Mouse (Mus musculus) B cell, adult 2 months (primary cell): ENCODE measurements around the gene Abca12.

Experiments used
- DNase-seq, 2 experiments: peaks; one replicate each; pipeline ENCODE4 v3.0.0; 2022

The Abca12 gene

DNA sequence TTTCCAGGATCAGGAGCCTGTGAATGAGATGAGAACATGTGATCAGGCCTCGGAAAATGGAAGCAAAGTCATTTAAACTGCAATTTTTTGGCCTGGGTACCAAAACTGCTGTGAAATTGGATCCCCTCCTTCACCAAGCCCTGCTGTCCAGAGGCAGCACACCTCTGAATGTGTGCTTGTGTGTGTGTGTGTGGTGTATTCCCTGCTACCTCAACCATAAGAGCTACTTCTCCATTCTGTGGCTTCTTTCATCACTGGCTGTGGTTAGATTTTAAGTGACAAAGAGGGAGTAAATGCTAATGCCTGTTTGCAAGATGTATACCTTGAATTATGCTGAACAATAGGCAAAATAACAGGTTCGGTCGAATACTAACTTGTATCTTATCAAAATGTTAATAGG lies 84.4 kb downstream of the Abca12 start:
- no peak for DNase-seq

DNA sequence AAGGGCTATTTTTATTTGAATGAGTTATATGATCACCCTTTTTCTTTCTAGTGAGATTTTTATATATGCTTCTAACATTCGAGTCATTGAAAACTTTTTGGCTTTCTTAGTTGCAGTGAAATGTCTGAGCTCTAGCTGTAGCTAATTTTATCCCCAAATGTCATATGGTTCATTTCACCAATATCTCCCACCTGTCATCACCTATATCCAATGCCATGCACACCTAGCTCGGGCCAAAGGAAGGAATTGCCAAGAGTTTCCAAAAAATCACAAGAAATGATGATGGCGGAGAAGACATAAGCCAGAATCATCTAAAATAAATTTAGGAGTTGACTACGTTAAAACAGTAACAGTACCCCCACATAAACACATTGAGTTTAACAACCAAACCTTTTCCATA lies 102.5 kb downstream of the Abca12 start:
- DNase-seq: no peak

- no peak for DNase-seq
These were observed 104.1 kb downstream of the Abca12 start for GRCm38 (mm10) chr1:71310614-71311013.

DNA sequence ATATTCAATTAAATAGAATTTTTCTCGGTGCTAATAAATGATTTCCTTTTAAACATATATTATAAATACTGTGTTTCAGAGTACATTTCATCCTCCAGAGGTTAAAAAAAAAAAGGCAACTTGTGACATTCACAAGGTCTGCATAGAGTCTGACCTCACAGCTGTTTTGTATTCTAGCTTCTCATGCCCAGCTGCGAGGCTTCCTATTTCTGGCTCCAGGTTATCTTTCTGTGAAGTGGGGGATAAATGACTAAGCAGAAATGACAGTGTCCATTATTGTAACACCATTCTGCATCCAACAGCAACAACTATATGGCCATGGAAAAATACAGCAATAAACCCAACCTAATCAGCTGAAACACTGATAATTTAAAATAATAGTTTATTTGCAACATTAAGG lies 107.3 kb downstream of the Abca12 start:
- DNase-seq: no peak

GRCm38 (mm10) chr1:71306196-71306595 lies 108.5 kb downstream of the Abca12 start:
- DNase-seq: no peak

DNA sequence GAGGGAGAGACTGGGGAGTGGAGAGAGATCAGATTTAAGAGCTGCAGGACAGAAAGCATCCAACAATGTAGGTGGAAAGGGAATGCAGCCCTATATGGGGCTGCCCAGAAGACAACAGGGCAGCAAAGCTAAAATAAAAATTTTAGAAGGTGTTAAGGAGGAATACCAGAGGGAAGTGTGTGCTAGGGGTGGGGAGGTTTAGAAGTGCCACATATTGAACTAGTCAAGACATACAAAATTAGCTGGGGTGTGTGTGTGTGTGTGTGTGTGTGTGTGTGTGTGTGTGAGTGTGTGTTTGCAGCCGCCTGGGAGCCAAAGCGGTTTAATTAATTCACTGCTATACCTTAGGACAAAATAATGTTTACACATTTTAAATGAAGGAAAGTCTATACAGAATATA lies 110.1 kb downstream of the Abca12 start:
- DNase-seq: no peak

- DNase-seq: no peak
These were observed 117.7 kb downstream of the Abca12 start for GRCm38 (mm10) chr1:71297021-71297420.

DNA sequence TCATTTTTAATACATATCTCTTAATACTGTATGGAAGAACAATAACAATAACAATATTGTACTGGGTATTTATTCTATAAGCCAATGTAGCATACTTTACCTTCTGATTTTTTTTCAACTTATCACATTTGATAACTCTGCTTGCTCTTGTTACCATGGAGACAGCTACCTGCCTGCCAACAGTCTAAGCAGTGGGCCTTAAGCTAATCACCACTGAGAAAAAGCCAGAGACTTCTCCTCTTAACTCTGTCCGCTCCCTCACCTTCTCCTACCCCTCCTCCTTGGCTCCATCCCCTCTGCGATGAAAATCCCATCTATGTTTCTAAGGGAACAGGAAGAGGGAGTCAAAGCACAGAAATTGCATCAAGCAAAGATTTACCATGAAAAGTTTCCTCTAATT lies 118.1 kb downstream of the Abca12 start:
- no peak for DNase-seq

DNA sequence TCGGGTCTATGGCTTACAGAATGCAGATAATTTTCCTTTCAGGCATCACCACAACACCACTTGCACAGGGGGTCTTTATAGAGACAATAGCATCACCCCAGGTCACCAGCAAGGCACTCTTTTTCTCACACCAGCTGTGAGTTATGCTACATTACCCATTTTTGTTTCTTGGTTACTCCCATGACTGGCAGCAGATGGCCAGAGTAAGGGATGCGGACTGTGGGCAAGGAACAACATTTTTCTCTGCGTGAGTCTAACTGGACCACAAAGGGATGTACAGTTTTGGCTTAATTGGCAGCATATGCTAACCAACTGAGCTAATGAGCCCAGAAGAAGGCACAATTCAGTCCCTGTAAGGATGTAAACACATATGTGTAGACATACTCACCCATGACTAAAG lies 122.8 kb downstream of the Abca12 start:
- no peak for DNase-seq

- peak; percentile 61 to 71 for DNase-seq
These were observed 125.2 kb downstream of the Abca12 start for GRCm38 (mm10) chr1:71289511-71289910.

DNA sequence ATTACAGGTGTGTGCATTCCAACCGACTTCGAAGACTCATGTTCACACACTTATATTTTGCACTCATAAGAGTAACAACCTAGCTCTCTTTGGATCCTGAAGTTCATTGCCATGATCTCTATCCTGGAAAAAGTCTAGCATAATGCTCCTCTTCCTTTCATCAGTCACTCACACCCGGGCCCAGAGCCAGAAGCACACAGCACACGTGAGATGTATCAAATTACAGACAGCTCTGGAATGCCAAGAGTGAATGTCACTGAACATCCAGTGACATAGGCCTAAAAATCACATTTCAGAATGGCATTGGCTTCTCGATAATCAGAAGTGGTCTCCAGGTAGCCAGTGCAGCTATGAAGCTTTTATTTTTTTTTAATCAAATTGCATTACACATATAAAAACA lies 137.8 kb downstream of the Abca12 start:
- no peak for DNase-seq

DNA sequence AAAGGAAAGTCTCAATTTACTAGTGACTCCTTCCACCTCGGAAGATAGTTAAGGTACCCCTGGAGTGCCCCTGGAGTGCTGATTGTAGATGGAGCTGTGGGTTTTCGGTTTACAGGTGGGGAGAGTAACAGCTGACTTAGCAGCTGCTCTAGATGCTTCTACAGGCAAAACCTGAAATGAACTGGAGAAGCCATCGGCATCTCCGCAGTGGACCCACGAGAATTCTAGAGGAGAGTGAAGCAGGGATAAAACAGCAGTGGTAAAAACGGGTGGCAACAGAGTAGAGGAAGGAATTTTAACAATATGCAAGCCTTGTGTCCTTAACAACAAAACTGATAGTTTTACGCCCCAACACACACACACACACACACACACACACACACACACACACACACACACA lies 142.2 kb downstream of the Abca12 start:
- no peak for DNase-seq

GRCm38 (mm10) chr1:71272077-71272476 lies 142.6 kb downstream of the Abca12 start:
- DNase-seq: no peak

- DNase-seq: no peak
These were observed 144.6 kb downstream of the Abca12 start for GRCm38 (mm10) chr1:71270083-71270482.

DNA sequence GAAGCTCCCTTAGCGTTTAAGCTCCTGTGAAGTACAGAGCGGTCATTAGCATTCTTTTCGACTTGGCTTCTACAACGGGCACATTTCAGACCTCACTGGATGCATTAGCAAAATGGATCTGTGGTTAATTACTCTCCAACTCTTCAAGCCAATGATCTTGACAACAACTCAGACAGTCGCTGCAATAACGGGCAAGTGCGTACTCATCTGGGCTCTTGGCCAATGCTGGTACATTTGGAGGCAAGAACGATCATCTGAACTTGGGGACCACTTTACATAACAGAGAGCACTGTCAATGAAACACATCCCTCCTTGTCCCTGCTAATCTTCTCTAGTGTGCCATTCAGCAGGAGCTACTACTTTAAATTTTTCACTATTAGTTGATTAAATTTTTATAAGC lies 148.1 kb downstream of the Abca12 start:
- no peak for DNase-seq

- no peak for DNase-seq
These were observed 151.2 kb downstream of the Abca12 start for GRCm38 (mm10) chr1:71263532-71263931.

GRCm38 (mm10) chr1:71244647-71245046 lies 170.1 kb downstream of the Abca12 start:
- no peak for DNase-seq

DNA sequence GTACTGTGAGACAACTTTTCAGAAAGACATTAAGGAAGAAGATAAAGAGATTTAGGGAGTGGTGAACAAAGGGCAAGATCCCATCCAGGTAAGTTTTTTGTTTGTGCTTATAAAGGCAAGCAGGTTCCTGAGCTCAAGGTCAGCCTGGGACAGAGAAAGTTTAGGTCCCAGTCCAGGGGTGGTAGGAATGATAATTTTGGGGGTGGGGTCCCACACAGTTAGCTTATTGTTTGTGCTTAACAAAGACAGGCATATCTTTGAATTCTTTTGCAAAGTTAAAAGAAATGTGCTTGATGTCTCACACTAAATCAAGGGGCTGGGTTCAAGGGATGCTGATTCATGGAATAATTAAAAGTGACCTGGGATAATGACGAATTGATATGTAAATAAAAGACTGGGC lies 173.3 kb downstream of the Abca12 start:
- DNase-seq: no peak

- DNase-seq: no peak
These were observed 175.1 kb downstream of the Abca12 start for GRCm38 (mm10) chr1:71239586-71239985.

DNA sequence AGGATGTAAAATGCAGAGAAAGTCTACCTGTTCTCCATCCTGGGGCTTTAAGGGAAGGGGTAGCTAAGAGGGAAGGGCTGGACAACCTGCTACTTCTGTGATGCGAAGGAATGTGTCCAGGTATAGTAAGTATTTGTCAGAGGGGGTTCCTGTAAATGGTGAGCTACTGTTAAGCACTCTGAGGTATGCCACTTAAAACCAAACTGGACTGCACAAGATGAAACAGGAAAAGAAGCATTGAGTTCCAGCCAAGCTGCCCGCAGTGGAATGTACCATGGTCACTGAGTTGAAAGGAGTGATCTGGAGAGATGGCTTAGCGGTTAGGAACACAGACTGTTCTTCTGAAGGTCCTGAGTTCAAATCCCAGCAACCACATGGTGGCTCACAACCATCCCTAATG lies 179.4 kb downstream of the Abca12 start:
- no peak for DNase-seq

DNA sequence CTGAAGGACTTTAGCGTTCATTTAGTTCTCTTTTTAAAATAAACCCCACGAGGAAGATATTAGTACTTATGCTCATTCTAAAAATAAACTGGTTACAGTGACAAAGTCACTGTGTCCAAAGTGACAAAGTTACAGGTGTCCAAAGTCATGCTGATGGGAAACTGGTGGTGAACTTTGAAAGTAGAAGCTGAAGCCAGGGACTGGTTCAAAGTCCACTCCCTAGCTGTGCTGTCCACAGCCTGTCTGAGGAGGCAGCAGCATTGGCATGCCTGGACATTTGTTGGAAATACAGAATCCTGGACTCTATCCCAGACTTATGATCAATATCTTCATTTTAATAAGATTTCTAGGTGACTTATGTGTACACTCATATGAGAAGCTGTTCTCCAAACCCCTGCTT lies 183.5 kb downstream of the Abca12 start:
- no peak for DNase-seq

DNA sequence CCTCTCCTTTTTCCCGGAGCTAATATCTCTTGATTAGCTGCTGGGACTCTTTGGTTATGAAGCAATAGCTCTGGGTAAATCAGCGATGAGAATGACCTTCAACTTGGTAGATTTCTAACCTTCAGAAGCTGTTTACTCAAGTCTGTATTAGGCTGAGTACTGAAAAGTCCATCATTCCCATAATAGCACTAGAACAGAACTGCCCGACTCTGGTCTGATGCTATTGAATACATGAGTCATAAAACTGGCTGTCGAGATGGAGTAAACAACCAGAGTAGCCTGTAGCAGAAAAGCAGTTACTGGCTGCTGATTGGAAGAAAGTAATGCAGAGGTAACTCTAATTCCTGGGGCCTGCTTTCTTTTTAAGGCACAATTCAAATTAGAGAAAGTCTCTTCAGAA lies 211.1 kb downstream of the Abca12 start:
- DNase-seq: no peak

- no peak for DNase-seq
These were observed 218.5 kb downstream of the Abca12 start for GRCm38 (mm10) chr1:71196191-71196590.

DNA sequence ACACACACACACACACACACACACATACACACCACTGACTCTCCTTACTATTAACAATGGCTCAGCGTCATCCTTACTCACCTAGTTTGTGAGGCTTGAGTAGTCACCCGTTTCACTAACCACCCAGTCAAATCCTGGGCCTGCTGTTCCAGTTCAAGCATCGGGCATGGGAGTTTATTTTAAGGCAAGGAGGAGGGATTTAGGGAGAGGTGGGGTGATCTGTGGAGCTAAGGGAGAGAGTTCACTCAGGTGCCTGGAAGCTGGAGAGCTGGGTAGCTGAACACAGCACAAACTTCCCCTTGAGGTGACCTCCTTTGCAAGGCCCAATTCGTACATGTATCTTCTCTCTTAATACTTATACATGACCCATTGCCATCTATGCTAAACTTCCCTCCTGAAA lies 219.4 kb downstream of the Abca12 start:
- DNase-seq: no peak

DNA sequence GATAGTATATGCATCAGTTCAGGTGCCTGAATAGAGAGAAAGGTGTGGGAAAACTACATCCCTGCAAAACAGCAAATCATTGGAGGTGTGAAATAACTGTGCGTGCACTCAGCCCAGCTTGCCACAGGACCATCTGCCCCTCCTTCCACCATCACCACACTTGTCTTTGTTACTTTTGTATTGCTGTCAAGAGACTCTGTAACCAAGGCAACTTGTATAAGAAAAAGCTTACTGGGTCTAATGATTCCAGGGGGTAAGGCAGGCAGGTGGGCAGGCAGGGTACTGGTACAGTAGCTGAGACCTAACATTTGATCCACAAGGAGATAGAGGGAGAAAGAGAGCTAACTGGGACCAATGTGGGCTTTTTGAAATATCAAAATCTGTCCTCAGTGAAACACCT lies 220.8 kb downstream of the Abca12 start:
- DNase-seq: no peak
